Mouse (Mus musculus): Measurements from ENCODE around the gene Gba. TPM values are rescaled to one million over a fixed set of nuclear protein-coding genes. Genes with fewer than 3 reads are reported as not detected.
A peak's percentile ranks its signal among the peaks of the same experiment; 100 is the strongest.

Gba gene
- total RNA-seq, 2 experiments from 2014 or later: 18.3 to 19.6 TPM

GRCm38 (mm10) chr3:89242331-89242895 lies 39.7 kb downstream of the Gba start:
- peak; percentile 60 to 68 for DNase-seq

- DNase-seq: peak in 1 of 2 experiments; percentile 40
Measured at GRCm38 (mm10) chr3:89243609-89244008, 40.9 kb downstream of the Gba start.

- DNase-seq: no peak
Measured at GRCm38 (mm10) chr3:89244158-89244981, 41.6 kb downstream of the Gba start.

GRCm38 (mm10) chr3:89244982-89245687 lies 42.4 kb downstream of the Gba start:
- DNase-seq: peak in 1 of 2 experiments; percentile 37

- DNase-seq: peak; percentile 54 to 57
Measured at GRCm38 (mm10) chr3:89245688-89246171, 43.0 kb downstream of the Gba start, which contains the start of gene Krtcap2. Gene Krtcap2 (plus strand): TSS chr3:89245966.

- DNase-seq: peak; percentile 93 to 94
Measured at GRCm38 (mm10) chr3:89246261-89247100, 43.8 kb downstream of the Gba start, which contains the start of gene Trim46. Gene Trim46 (minus strand): TSS chr3:89246309.

GRCm38 (mm10) chr3:89247466-89247865 lies 44.7 kb downstream of the Gba start:
- no peak for DNase-seq

GRCm38 (mm10) chr3:89250435-89251040 lies 47.8 kb downstream of the Gba start:
- DNase-seq: peak; percentile 82 to 83

- DNase-seq: peak; percentile 80 to 91
Measured at GRCm38 (mm10) chr3:89251365-89251895, 48.7 kb downstream of the Gba start.

- no peak for DNase-seq
Measured at GRCm38 (mm10) chr3:89254994-89255393, 52.3 kb downstream of the Gba start.

GRCm38 (mm10) chr3:89256177-89256576 lies 53.4 kb downstream of the Gba start:
- DNase-seq: peak in 1 of 2 experiments; percentile 66

Small RNAs within 50 kb of the gene (microRNA-seq; reads per million reads assigned to microRNA genes)
- 62.4 to 75.1 reads per million in 2 experiments for gene Mir92b

Other genes starting within 250 kb of the Gba start
- gene Rusc1, start 109.6 kb upstream of the Gba start, total RNA-seq (2021): 10 to 100 TPM; 25.9 to 30.0 TPM
- gene Gm43738, start 101.8 kb upstream of the Gba start, total RNA-seq (2021): not detected
- gene Fdps, start 101.0 kb upstream of the Gba start, total RNA-seq (2021): 10 to 100 TPM; 24.2 to 25.6 TPM
- not detected for gene Pklr, start 66.8 kb upstream of the Gba start, total RNA-seq (2021)
- under 1 TPM; 0.30 to 0.62 TPM for gene Hcn3, start 42.7 kb upstream of the Gba start, total RNA-seq (2021)
- gene Clk2, start 38.1 kb upstream of the Gba start, total RNA-seq (2021): 10 to 100 TPM; 14.3 to 17.8 TPM
- 10 to 100 TPM; 46.2 to 50.2 TPM for gene Scamp3, start 25.5 kb upstream of the Gba start, total RNA-seq (2021)
- 1 to 10 TPM; 3.7 to 4.7 TPM for gene Fam189b, start 19.8 kb upstream of the Gba start, total RNA-seq (2021)
- gene Thbs3, start 12.3 kb downstream of the Gba start, total RNA-seq (2021): 1 to 10 TPM; 2.8 to 5.8 TPM
- 10 to 100 TPM; 60.3 to 61.5 TPM for gene Mtx1, start 24.2 kb downstream of the Gba start, total RNA-seq (2021)
- gene Muc1, start 26.1 kb downstream of the Gba start, total RNA-seq (2021): 1 to 10 TPM in 1 of 2 experiments, under 1 TPM in 1; 0.40 to 2.1 TPM
- 10 to 100 TPM; 64.8 to 89.2 TPM for gene Krtcap2, start 43.0 kb downstream of the Gba start, total RNA-seq (2021)
- gene Trim46, start 43.4 kb downstream of the Gba start, total RNA-seq (2021): under 1 TPM; 0.37 to 0.98 TPM
- gene Dpm3, start 56.4 kb downstream of the Gba start, total RNA-seq (2021): 10 to 100 TPM; 54.1 to 54.7 TPM
- 10 to 100 TPM; 15.6 to 21.6 TPM for gene Slc50a1, start 67.6 kb downstream of the Gba start, total RNA-seq (2021)
- gene Efna1, start 78.2 kb downstream of the Gba start, total RNA-seq (2021): 10 to 100 TPM; 22.5 to 23.8 TPM
- not detected for gene Efna3, start 120.0 kb downstream of the Gba start, total RNA-seq (2021)
- under 1 TPM in 1 of 2 experiments, not detected in 1; 0.28 TPM for gene Efna4, start 135.1 kb downstream of the Gba start, total RNA-seq (2021)
- gene Adam15, start 147.1 kb downstream of the Gba start, total RNA-seq (2021): 10 to 100 TPM; 45.5 to 47.0 TPM
- gene Dcst2, start 159.0 kb downstream of the Gba start, total RNA-seq (2021): not detected
- gene Dcst1, start 162.3 kb downstream of the Gba start, total RNA-seq (2021): not detected
- 10 to 100 TPM; 21.3 to 23.3 TPM for gene Zbtb7b, start 191.8 kb downstream of the Gba start, total RNA-seq (2021)
- 1 to 10 TPM in 1 of 2 experiments, not detected in 1; 1.0 TPM for gene Lenep, start 199.9 kb downstream of the Gba start, total RNA-seq (2021)
- gene Flad1, start 208.9 kb downstream of the Gba start, total RNA-seq (2021): 10 to 100 TPM; 59.5 to 63.8 TPM
- gene Cks1b, start 215.5 kb downstream of the Gba start, total RNA-seq (2021): 1 to 10 TPM; 4.6 to 4.8 TPM
- gene Shc1, start 215.5 kb downstream of the Gba start, total RNA-seq (2021): 10 to 100 TPM; 33.2 to 36.1 TPM
- gene Pygo2, start 227.3 kb downstream of the Gba start, total RNA-seq (2021): 10 to 100 TPM; 15.3 to 17.0 TPM
- 10 to 100 TPM; 70.0 to 76.0 TPM for gene Pbxip1, start 233.8 kb downstream of the Gba start, total RNA-seq (2021)